Mouse (Mus musculus) fibroblast of lung, adult 2 months (primary cell): ENCODE data around the gene Spock1.
"Not testable (repeated sequence)": the region's sequence is repeated elsewhere in the genome, so short reads cannot be mapped to it uniquely, and the experiment has no call there.

ENCODE experiments used
- DNase-seq: peaks from one replicate; pipeline ENCODE4 v3.0.0-alpha.2; 2011; ENCODE audit warnings: low read depth

Gene Spock1

DNA sequence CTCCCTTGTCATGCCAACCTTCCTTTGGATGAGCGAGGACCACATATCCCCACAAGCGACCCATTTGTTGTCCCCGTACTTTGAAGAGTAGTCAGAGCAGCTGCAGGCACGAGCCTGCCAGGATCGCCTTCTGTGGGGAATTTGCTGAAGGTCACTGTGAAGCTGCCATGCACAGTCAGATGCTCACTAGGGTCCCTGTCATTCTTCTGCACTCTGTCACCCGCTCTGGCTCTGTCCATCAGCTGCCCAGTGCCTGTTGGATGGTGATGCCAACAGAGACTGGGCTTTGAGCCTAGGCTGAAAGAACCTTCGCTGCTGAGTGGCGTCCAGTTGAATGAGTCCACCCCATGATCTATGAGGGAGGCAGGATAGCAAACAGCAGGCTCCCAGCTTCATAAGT lies 419.2 kb downstream of the Spock1 start:
- DNase-seq = no peak

- DNase-seq = no peak
These were observed 423.5 kb downstream of the Spock1 start for GRCm38 (mm10) chr13:57484426-57485168.

GRCm38 (mm10) chr13:57476700-57477099 lies 431.4 kb downstream of the Spock1 start:
- DNase-seq = no peak

- no peak for DNase-seq
These were observed 434.1 kb downstream of the Spock1 start for GRCm38 (mm10) chr13:57474068-57474467.

GRCm38 (mm10) chr13:57470922-57471321 lies 437.2 kb downstream of the Spock1 start:
- DNase-seq = not testable (repeated sequence)

GRCm38 (mm10) chr13:57459978-57460377 lies 448.2 kb downstream of the Spock1 start:
- DNase-seq = no peak

GRCm38 (mm10) chr13:57450189-57450821 lies 457.8 kb downstream of the Spock1 start:
- DNase-seq = no peak

GRCm38 (mm10) chr13:57448906-57449305 lies 459.2 kb downstream of the Spock1 start:
- no peak for DNase-seq

GRCm38 (mm10) chr13:57444977-57445376 lies 463.2 kb downstream of the Spock1 start:
- no peak for DNase-seq

GRCm38 (mm10) chr13:57440111-57440510 lies 468.0 kb downstream of the Spock1 start:
- no peak for DNase-seq

GRCm38 (mm10) chr13:57435726-57436220 lies 472.4 kb downstream of the Spock1 start:
- no peak for DNase-seq

- no peak for DNase-seq
These were observed 474.3 kb downstream of the Spock1 start for GRCm38 (mm10) chr13:57433848-57434247.

- DNase-seq = no peak
These were observed 476.3 kb downstream of the Spock1 start for GRCm38 (mm10) chr13:57431815-57432214.

GRCm38 (mm10) chr13:57428840-57429239 lies 479.3 kb downstream of the Spock1 start:
- no peak for DNase-seq

GRCm38 (mm10) chr13:57418781-57419180 lies 489.4 kb downstream of the Spock1 start:
- no peak for DNase-seq

DNA sequence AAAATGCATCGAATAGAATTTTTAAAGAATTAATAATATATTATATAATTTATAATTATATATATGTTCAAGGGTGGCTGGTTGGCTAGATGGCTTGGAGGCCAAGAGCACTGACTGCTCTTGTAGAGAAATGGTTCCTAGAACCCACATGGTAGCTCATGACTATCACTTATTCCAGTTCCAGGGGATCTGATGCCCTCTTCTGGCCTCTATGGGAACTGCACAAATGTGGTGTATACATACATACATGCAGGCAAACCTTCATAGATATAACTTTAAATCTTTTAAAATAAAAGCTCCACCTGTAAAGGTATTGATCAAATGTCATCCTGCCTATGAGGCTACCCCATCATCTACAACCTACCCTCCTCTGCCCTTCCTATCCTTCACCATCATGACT lies 493.4 kb downstream of the Spock1 start:
- no peak for DNase-seq

DNA sequence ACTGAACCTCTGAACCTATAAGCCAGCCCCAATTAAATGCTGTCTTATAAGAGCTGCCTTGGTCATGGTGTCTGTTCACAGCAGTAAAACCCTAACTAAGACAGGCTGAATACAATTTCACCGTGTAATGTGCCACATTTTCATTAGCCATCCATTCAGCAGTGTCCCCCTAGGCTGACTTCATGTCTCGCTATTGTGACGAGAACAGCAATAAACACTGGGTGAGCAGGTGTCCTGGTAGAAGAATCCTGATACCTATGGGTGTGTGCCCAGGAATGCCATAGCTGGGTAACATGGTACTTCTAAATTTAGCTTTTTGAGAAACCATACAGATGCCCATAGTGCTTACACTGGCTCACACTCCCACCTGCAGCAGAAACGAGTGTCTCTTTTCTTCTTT lies 500.5 kb downstream of the Spock1 start:
- DNase-seq = no peak

DNA sequence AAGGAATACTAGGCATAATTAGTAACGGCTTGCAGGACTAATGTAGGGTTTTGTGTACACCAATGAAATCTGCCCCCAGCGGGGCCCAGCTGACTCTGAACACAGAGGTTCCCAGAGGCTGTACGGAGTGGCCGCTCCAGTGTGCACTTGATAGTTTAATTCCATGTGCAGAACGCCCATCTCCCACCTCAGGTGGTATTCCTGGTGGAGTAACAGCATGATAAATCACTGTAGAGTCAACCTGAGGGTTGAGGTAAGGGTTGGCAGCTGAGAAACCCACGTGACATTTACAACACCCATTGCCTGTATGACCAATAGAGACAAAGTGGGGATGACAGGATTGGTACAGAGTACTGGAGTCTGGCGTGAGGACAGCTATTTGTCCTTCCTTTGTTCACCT lies 505.7 kb downstream of the Spock1 start:
- no peak for DNase-seq

DNA sequence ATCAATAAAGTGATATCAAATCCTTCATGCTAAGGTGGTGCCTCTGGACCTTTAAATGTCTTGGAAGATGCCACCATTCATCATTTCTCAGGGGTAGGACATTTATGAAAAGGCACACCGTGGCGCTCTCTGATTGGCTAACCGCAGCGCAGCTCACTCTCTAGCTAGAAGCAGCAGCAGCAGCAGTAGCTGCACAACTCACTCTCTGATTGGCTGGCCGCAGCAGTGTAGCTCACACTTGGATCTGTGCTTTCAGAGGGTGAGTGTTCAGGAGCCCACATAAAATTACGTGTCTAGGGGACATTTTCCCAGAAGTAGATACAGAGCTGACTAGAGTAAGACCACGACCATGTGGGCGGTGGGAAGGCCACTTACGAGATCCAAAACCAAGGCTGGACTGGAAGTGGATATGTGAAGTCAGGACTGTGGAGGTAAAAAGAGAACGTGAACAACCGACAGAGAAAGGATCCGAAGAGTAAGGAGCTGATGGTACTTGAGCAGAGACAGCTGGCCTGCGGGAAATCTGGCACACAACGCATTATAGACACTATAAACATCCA lies 535.9 kb downstream of the Spock1 start:
- no peak for DNase-seq
